Mouse (Mus musculus): ENCODE measurements around the gene Phc2.

DNA sequence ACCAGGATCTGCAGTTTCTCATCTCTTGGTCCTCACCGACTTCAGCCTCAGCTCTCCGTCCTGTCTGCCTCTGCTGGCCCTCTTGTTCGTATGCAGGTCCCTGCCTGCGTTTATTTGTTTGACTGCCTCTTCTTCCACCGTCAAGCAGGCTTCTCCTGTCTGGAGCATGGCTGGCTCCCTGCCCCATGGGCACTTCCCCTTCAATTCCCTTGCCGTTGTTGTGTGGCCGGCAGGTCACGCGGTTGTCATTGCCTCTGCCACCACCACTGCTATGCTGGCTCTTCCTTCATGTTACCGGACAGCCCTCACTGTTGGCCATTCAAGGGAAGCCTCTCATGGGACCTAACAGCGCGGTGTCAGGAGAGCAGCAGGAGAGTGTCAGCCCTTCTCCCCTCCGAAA, 113.6 kb downstream of the Phc2 start:
- TF ChIP-seq CTCF (IDR thresholded peaks at IDR 0.05): no peak
- no peak for TF ChIP-seq POLR2A (IDR thresholded peaks at IDR 0.05; ENCODE audit: insufficient read depth, low read depth, low read length)
- no peak for TF ChIP-seq EP300 (IDR thresholded peaks at IDR 0.05; ENCODE audit: insufficient read depth, low read depth, low read length)
